Mouse (Mus musculus): ENCODE measurements around the gene Entpd2. TPM values are rescaled to one million over a fixed set of nuclear protein-coding genes. Genes with fewer than 3 reads are reported as not detected.

The Entpd2 gene
- polyA plus RNA-seq, 1 experiment from 2014 or later, result 9.6 TPM

GRCm38 (mm10) chr2:25365091-25365761, 30.4 kb upstream of the Entpd2 start, which contains the start of gene Uap1l1:
Uap1l1 (minus strand) TSS chr2:25365682.
- peak within 1 kb of the TSS; percentile 57 for H3K4me3 ChIP-seq (replicated peaks)
- H3K4me1 ChIP-seq, result peaks cover 14% of the 10 kb centered on the region
- H3K4me2 ChIP-seq, result peak within 1 kb of the TSS; percentile 99
- no peaks in the 10 kb centered on the region for H3K36me3 ChIP-seq
- peak within 1 kb of the TSS; percentile 46; the same call in 1 of the 2 replicates for H3K27ac ChIP-seq (replicated peaks)
- 0% methylated on average over 53 of the region's 54 CpGs for WGBS
- no peaks in the 10 kb centered on the region for H3K9me3 ChIP-seq (replicated peaks)
- ATAC-seq (ENCODE audit: low FRiP score), result peak; percentile 79
- peaks cover 35% of the 10 kb centered on the region for H3K27me3 ChIP-seq (replicated peaks)
- peak within 1 kb of the TSS; percentile 64 for H3K9ac ChIP-seq (replicated peaks)

- no peak for ATAC-seq (ENCODE audit: low FRiP score)
- no peaks in the 10 kb centered on the region for H3K9me3 ChIP-seq (replicated peaks)
- H3K4me1 ChIP-seq, result peaks cover 26% of the 10 kb centered on the region
- H3K4me2 ChIP-seq, result no peak overlapping the region
- H3K9ac ChIP-seq (replicated peaks), result no peak overlapping the region
- H3K27me3 ChIP-seq (replicated peaks), result peaks cover 24% of the 10 kb centered on the region
- no peaks in the 10 kb centered on the region for H3K36me3 ChIP-seq
- 90% methylated on average over 3 of the region's 3 CpGs for WGBS
- H3K4me3 ChIP-seq (replicated peaks), result no peak overlapping the region
- H3K27ac ChIP-seq (replicated peaks), result no peak overlapping the region
Measured at GRCm38 (mm10) chr2:25369996-25370395, 25.7 kb upstream of the Entpd2 start.

- peak within 1 kb of the TSS; percentile 99 for H3K4me2 ChIP-seq
- WGBS, result under 1% methylated on average over 65 of the region's 65 CpGs
- peak within 1 kb of the TSS; percentile 75 for H3K27ac ChIP-seq (replicated peaks)
- peak within 1 kb of the TSS; percentile 70 for H3K4me3 ChIP-seq (replicated peaks)
- H3K9me3 ChIP-seq (replicated peaks), result no peaks in the 10 kb centered on the region
- H3K27me3 ChIP-seq (replicated peaks), result peaks cover 14% of the 10 kb centered on the region
- peaks cover 18% of the 10 kb centered on the region for H3K4me1 ChIP-seq
- H3K9ac ChIP-seq (replicated peaks), result peak within 1 kb of the TSS; percentile 61
- ATAC-seq (ENCODE audit: low FRiP score), result peak; percentile 92
- H3K36me3 ChIP-seq, result no peaks in the 10 kb centered on the region
Measured at GRCm38 (mm10) chr2:25371764-25372643, 23.7 kb upstream of the Entpd2 start, which contains the start of gene Sapcd2. Sapcd2 (plus strand) TSS chr2:25372321.

GRCm38 (mm10) chr2:25372644-25373391, 22.9 kb upstream of the Entpd2 start:
- Histone ChIP-seq H3K4me2 (peak overlapping the region; percentile 99), H3K4me3 (replicated peaks) (peak overlapping the region; percentile 70), H3K27ac (replicated peaks) (no peak overlapping the region), H3K36me3 (no peaks in the 10 kb centered on the region), H3K27me3 (replicated peaks) (peaks cover 11% of the 10 kb centered on the region), H3K9ac (replicated peaks) (peak overlapping the region; percentile 61), H3K4me1 (peaks cover 18% of the 10 kb centered on the region), H3K9me3 (replicated peaks) (no peaks in the 10 kb centered on the region)
- under 1% methylated on average over 42 of the region's 42 CpGs for WGBS
- no peak for ATAC-seq (ENCODE audit: low FRiP score)

- 19% methylated on average over 2 of the region's 2 CpGs for WGBS
- Histone ChIP-seq H3K4me2 (peak overlapping the region; percentile 99), H3K9ac (replicated peaks) (peak overlapping the region; percentile 61; the same call in 1 of the 2 replicates), H3K4me1 (peaks cover 18% of the 10 kb centered on the region), H3K27ac (replicated peaks) (no peak overlapping the region), H3K36me3 (no peaks in the 10 kb centered on the region), H3K4me3 (replicated peaks) (peak overlapping the region; percentile 70), H3K27me3 (replicated peaks) (peaks cover 8% of the 10 kb centered on the region), H3K9me3 (replicated peaks) (no peaks in the 10 kb centered on the region)
- no peak for ATAC-seq (ENCODE audit: low FRiP score)
Measured at GRCm38 (mm10) chr2:25373431-25373830, 22.2 kb upstream of the Entpd2 start.

- Histone ChIP-seq H3K9me3 (replicated peaks) (no peaks in the 10 kb centered on the region), H3K27ac (replicated peaks) (no peak overlapping the region), H3K36me3 (no peaks in the 10 kb centered on the region), H3K4me2 (no peak overlapping the region), H3K9ac (replicated peaks) (no peak overlapping the region), H3K4me1 (peaks cover 17% of the 10 kb centered on the region), H3K27me3 (replicated peaks) (peaks cover 7% of the 10 kb centered on the region), H3K4me3 (replicated peaks) (no peak overlapping the region)
- WGBS, result 64% methylated on average over 4 of the region's 4 CpGs
- ATAC-seq (ENCODE audit: low FRiP score), result no peak
Measured at GRCm38 (mm10) chr2:25376589-25376988, 19.1 kb upstream of the Entpd2 start.

- Histone ChIP-seq H3K9ac (replicated peaks) (no peak overlapping the region), H3K27ac (replicated peaks) (no peak overlapping the region), H3K9me3 (replicated peaks) (no peaks in the 10 kb centered on the region), H3K27me3 (replicated peaks) (peaks cover 6% of the 10 kb centered on the region; the same call in 1 of the 2 replicates), H3K4me3 (replicated peaks) (no peak overlapping the region), H3K4me2 (no peak overlapping the region), H3K4me1 (no peaks in the 10 kb centered on the region), H3K36me3 (no peaks in the 10 kb centered on the region)
- WGBS, result 76% methylated on average over 5 of the region's 5 CpGs
- no peak for ATAC-seq (ENCODE audit: low FRiP score)
Measured at GRCm38 (mm10) chr2:25384492-25384891, 11.2 kb upstream of the Entpd2 start.

GRCm38 (mm10) chr2:25391266-25391665, 4.4 kb upstream of the Entpd2 start:
- Histone ChIP-seq H3K4me2 (no peak overlapping the region), H3K36me3 (no peaks in the 10 kb centered on the region), H3K9me3 (replicated peaks) (no peaks in the 10 kb centered on the region), H3K9ac (replicated peaks) (no peak overlapping the region), H3K27ac (replicated peaks) (no peak overlapping the region), H3K27me3 (replicated peaks) (peaks cover 34% of the 10 kb centered on the region), H3K4me3 (replicated peaks) (no peak overlapping the region), H3K4me1 (peaks cover 13% of the 10 kb centered on the region)
- 61% methylated on average over 5 of the region's 5 CpGs for WGBS
- no peak for ATAC-seq (ENCODE audit: low FRiP score)

- Histone ChIP-seq H3K36me3 (no peaks in the 10 kb centered on the region), H3K4me2 (no peak overlapping the region), H3K4me3 (replicated peaks) (no peak overlapping the region), H3K27me3 (replicated peaks) (peaks cover 63% of the 10 kb centered on the region), H3K4me1 (peaks cover 15% of the 10 kb centered on the region), H3K9ac (replicated peaks) (no peak overlapping the region), H3K27ac (replicated peaks) (no peak overlapping the region; the same call in 1 of the 2 replicates), H3K9me3 (replicated peaks) (no peaks in the 10 kb centered on the region)
- peak; percentile 73 for ATAC-seq (ENCODE audit: low FRiP score)
- 30% methylated on average over 3 of the region's 3 CpGs for WGBS
Measured at GRCm38 (mm10) chr2:25394281-25395221, 1.1 kb upstream of the Entpd2 start.

GRCm38 (mm10) chr2:25396597-25396983, 916 bp downstream of the Entpd2 start:
- 31% methylated on average over 3 of the region's 3 CpGs for WGBS
- no peaks in the 10 kb centered on the region for H3K9me3 ChIP-seq (replicated peaks)
- no peaks in the 10 kb centered on the region for H3K36me3 ChIP-seq
- peaks cover 24% of the 10 kb centered on the region for H3K4me1 ChIP-seq
- no peak overlapping the region for H3K27ac ChIP-seq (replicated peaks)
- no peak for ATAC-seq (ENCODE audit: low FRiP score)
- peak overlapping the region; percentile 67 for H3K4me2 ChIP-seq
- peak overlapping the region; percentile 38 for H3K4me3 ChIP-seq (replicated peaks)
- peaks cover 69% of the 10 kb centered on the region for H3K27me3 ChIP-seq (replicated peaks)
- no peak overlapping the region for H3K9ac ChIP-seq (replicated peaks)
